Comparison of ENCODE assay signal across 10 mouse cellular contexts in the genomic region with DNA sequence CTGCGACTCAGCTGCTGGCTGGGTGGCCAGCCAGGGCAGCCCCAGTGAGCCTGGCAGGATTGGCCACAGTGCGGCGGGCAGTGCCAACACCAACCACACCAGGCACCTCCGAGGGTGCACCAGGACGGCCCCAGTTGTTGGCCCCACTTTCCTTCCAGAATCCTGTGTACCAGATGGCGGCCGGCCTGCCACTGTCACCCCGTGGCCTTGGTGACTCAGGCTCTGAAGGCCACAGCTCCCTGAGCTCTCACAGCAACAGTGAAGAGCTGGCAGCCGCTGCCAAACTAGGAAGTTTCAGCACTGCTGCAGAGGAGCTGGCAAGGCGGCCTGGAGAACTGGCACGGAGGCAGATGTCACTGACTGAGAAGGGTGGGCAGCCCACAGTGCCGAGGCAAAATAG.
A peak's percentile ranks its signal among the peaks of the same experiment; 100 is the strongest.
DNase-seq lines count a peak whose midpoint lies in the region; ATAC-seq and TF ChIP-seq lines count a peak whose summit lies in the region.
"Had no signal": no experiment of that assay in that cellular context is flagged by ENCODE, and none has a peak within 500 bp of the region (broad histone marks: within the 10 kb centered on the region; RNA-seq: fewer than 3 reads in every experiment).

No protein-coding gene starts in this region.

- peak; percentile 12; the same call in 1 of the 2 replicates for ATAC-seq in liver, embryonic 12.5 days
- ATAC-seq in erythroblast, adult 5-6 weeks (replicated peaks; ENCODE audit: low FRiP score, poor library complexity, severe bottlenecking), result no peak

- H3K9ac ChIP-seq in liver, embryonic 12.5 days, result no peak overlapping the region
- H3K9ac ChIP-seq: embryonic facial prominence, embryonic 15.5 days; lung, embryonic 15.5 days had no signal

- no peak overlapping the region for H3K4me2 ChIP-seq in liver, embryonic 12.5 days
- H3K4me2 ChIP-seq: embryonic facial prominence, embryonic 15.5 days; lung, embryonic 15.5 days had no signal

- TF ChIP-seq POLR2A in kidney, adult 2 months (IDR thresholded peaks at IDR 0.05; ENCODE audit: low read depth, low read length), result no peak

- H3K27me3 ChIP-seq in liver, embryonic 12.5 days (replicated peaks), result no peaks in the 10 kb centered on the region
- no peaks in the 10 kb centered on the region for H3K27me3 ChIP-seq in kidney, adult 2 months (replicated peaks; ENCODE audit: control insufficient read depth, insufficient read depth, low read length)
- H3K27me3 ChIP-seq: embryonic facial prominence, embryonic 15.5 days; lung, embryonic 15.5 days had no signal

- no peak for TF ChIP-seq CTCF in kidney, adult 2 months (conservative IDR thresholded peaks at IDR 0.05; ENCODE audit: insufficient read depth, insufficient read length, low read depth, low read length)

- DNase-seq in liver, result no peak
- DNase-seq in adrenal gland, postnatal 14 days, result peak; percentile 93
- DNase-seq in cerebellum, postnatal 14 days, result peak; percentile 66 to 68
- peak; percentile 90 for DNase-seq in left cerebral cortex, postnatal 4 days
- DNase-seq in kidney, adult 2 months, result no peak
- DNase-seq in embryo, embryonic 10 days (ENCODE audit: low spot score), result no peak

- H3K9me3 ChIP-seq in liver, embryonic 12.5 days (replicated peaks), result no peaks in the 10 kb centered on the region
- H3K9me3 ChIP-seq: embryonic facial prominence, embryonic 15.5 days; lung, embryonic 15.5 days had no signal

- H3K27ac ChIP-seq in liver, embryonic 12.5 days, result no peak overlapping the region
- H3K27ac ChIP-seq in kidney, adult 2 months (ENCODE audit: insufficient read depth, low read depth, low read length), result no peak overlapping the region
- H3K27ac ChIP-seq: embryonic facial prominence, embryonic 15.5 days; lung, embryonic 15.5 days had no signal

- no peak overlapping the region for H3K4me3 ChIP-seq in liver, embryonic 12.5 days
- no peak overlapping the region for H3K4me3 ChIP-seq in kidney, adult 2 months (ENCODE audit: insufficient read depth, low read depth, low read length)
- H3K4me3 ChIP-seq: embryonic facial prominence, embryonic 15.5 days; lung, embryonic 15.5 days had no signal

- intact Hi-C loops in left cerebral cortex, postnatal 4 days (cut with DNase I), result no loop called here

- 79% methylated on average over 12 of the region's 12 CpGs for WGBS in liver, embryonic 12.5 days (ENCODE audit: insufficient replicate concordance)
- 93% methylated on average over 12 of the region's 12 CpGs for WGBS in kidney, adult 2 months

- H3K36me3 ChIP-seq in liver, embryonic 12.5 days, result peaks cover 74% of the 10 kb centered on the region
- no peaks in the 10 kb centered on the region for H3K36me3 ChIP-seq in kidney, adult 2 months (ENCODE audit: control insufficient read depth, insufficient read depth, low read length)

- H3K4me1 ChIP-seq in liver, embryonic 12.5 days, result peaks cover 15% of the 10 kb centered on the region; the same call in 1 of the 2 replicates
- H3K4me1 ChIP-seq in kidney, adult 2 months (ENCODE audit: control insufficient read depth, insufficient read depth, low read length), result no peaks in the 10 kb centered on the region

Comparison
In these comparisons a context has a peak if more than half of its experiments do, and no peak if none do; other contexts are left out.
1. DNase-seq: peak in adrenal gland, postnatal 14 days (single experiment), cerebellum, postnatal 14 days (2 of 2) and left cerebral cortex, postnatal 4 days (single experiment); none in liver (single experiment), kidney, adult 2 months (single experiment) and embryo, embryonic 10 days (single experiment).